Mouse (Mus musculus) naive thymus-derived CD4-positive, alpha-beta T cell, adult 2 months (primary cell): ENCODE measurements around the gene Fgf3.
"Not testable (repeated sequence)": the region's sequence is repeated elsewhere in the genome, so short reads cannot be mapped to it uniquely, and the experiment has no call there.

Experiments
- DNase-seq: peaks from one replicate; pipeline ENCODE4 v3.0.0-alpha.2; 2011; ENCODE audit warnings: low read depth

Gene Fgf3

GRCm38 (mm10) chr7:144858702-144859101 lies 20.8 kb downstream of the Fgf3 start:
- DNase-seq: no peak

GRCm38 (mm10) chr7:144861056-144861768 lies 23.3 kb downstream of the Fgf3 start:
- DNase-seq: no peak

- DNase-seq: no peak
These were observed 23.8 kb downstream of the Fgf3 start for GRCm38 (mm10) chr7:144861769-144862070.

GRCm38 (mm10) chr7:144862126-144862525 lies 24.2 kb downstream of the Fgf3 start:
- no peak for DNase-seq

- no peak for DNase-seq
These were observed 24.8 kb downstream of the Fgf3 start for GRCm38 (mm10) chr7:144862712-144863111.

GRCm38 (mm10) chr7:144863196-144863595 lies 25.3 kb downstream of the Fgf3 start:
- no peak for DNase-seq

GRCm38 (mm10) chr7:144864160-144864670 lies 26.3 kb downstream of the Fgf3 start:
- no peak for DNase-seq

- no peak for DNase-seq
These were observed 29.3 kb downstream of the Fgf3 start for GRCm38 (mm10) chr7:144867161-144867560.

- DNase-seq: no peak
These were observed 29.7 kb downstream of the Fgf3 start for GRCm38 (mm10) chr7:144867602-144868001.

GRCm38 (mm10) chr7:144872420-144872819 lies 34.5 kb downstream of the Fgf3 start:
- no peak for DNase-seq

- no peak for DNase-seq
These were observed 35.3 kb downstream of the Fgf3 start for GRCm38 (mm10) chr7:144873160-144873559.

- DNase-seq: no peak
These were observed 36.3 kb downstream of the Fgf3 start for GRCm38 (mm10) chr7:144874226-144874625.

- no peak for DNase-seq
These were observed 40.5 kb downstream of the Fgf3 start for GRCm38 (mm10) chr7:144878401-144878800.

GRCm38 (mm10) chr7:144883106-144883505 lies 45.2 kb downstream of the Fgf3 start:
- no peak for DNase-seq

- no peak for DNase-seq
These were observed 49.8 kb downstream of the Fgf3 start for GRCm38 (mm10) chr7:144887672-144888071.

- DNase-seq: no peak
These were observed 50.8 kb downstream of the Fgf3 start for GRCm38 (mm10) chr7:144888564-144889299.

- DNase-seq: not testable (repeated sequence)
These were observed 52.8 kb downstream of the Fgf3 start for GRCm38 (mm10) chr7:144890661-144891060.

GRCm38 (mm10) chr7:144891863-144892262 lies 54.0 kb downstream of the Fgf3 start:
- DNase-seq: no peak

- no peak for DNase-seq
These were observed 54.4 kb downstream of the Fgf3 start for GRCm38 (mm10) chr7:144892322-144892721.
